Mouse (Mus musculus) regulatory T cell (primary cell): Measurements from ENCODE around the gene Map3k14.
"Not testable (repeated sequence)": the region's sequence is repeated elsewhere in the genome, so short reads cannot be mapped to it uniquely, and the experiment has no call there.

ENCODE experiments used
- in situ Hi-C: fragments of 300-600 bp; cut with MboI, MseI; formaldehyde crosslinking; loops from one replicate; pipeline ENCODE4 v1.15.1; 2025; ENCODE audit warnings: high pct_unique_total_duplicates

Gene Map3k14

GRCm38 (mm10) chr11:103246731-103247290 is 20.5 kb downstream of the Map3k14 start:
- in situ Hi-C loops, result no loop called here

GRCm38 (mm10) chr11:103246081-103246730 is 21.1 kb downstream of the Map3k14 start:
- in situ Hi-C loops, result no loop called here

- in situ Hi-C loops, result loop anchor here (5.0 kb wide), 1 partner anchor 48 kb away; no protein-coding TSS in a partner anchor
Measured at GRCm38 (mm10) chr11:103244856-103245255, 22.4 kb downstream of the Map3k14 start.

GRCm38 (mm10) chr11:103240740-103241139 is 26.5 kb downstream of the Map3k14 start:
- in situ Hi-C loops, result loop anchor here (5.0 kb wide), 1 partner anchor 43 kb away; no protein-coding TSS in a partner anchor

- in situ Hi-C loops, result no loop called here
Measured at GRCm38 (mm10) chr11:103237757-103238156, 29.5 kb downstream of the Map3k14 start.

- in situ Hi-C loops, result no loop called here
Measured at GRCm38 (mm10) chr11:103236903-103237302, 30.4 kb downstream of the Map3k14 start.

GRCm38 (mm10) chr11:103236431-103236830 is 30.8 kb downstream of the Map3k14 start:
- in situ Hi-C loops, result no loop called here

- in situ Hi-C loops, result no loop called here
Measured at GRCm38 (mm10) chr11:103235702-103236101, 31.6 kb downstream of the Map3k14 start.

GRCm38 (mm10) chr11:103234447-103234846 is 32.8 kb downstream of the Map3k14 start:
- in situ Hi-C loops, result loop anchor here (5.0 kb wide), 1 partner anchor 93 kb away; no protein-coding TSS in a partner anchor

GRCm38 (mm10) chr11:103232966-103233365 is 34.3 kb downstream of the Map3k14 start:
- in situ Hi-C loops, result loop anchor here (5.0 kb wide), 1 partner anchor 94 kb away; no protein-coding TSS in a partner anchor

GRCm38 (mm10) chr11:103231367-103231766 is 35.9 kb downstream of the Map3k14 start:
- in situ Hi-C loops, result loop anchor here (5.0 kb wide), 1 partner anchor 96 kb away; no protein-coding TSS in a partner anchor

- in situ Hi-C loops, result loop anchor here (5.0 kb wide), 1 partner anchor 97 kb away; no protein-coding TSS in a partner anchor
Measured at GRCm38 (mm10) chr11:103230626-103231025, 36.6 kb downstream of the Map3k14 start.

GRCm38 (mm10) chr11:103229608-103230007 is 37.7 kb downstream of the Map3k14 start:
- in situ Hi-C loops, result loop anchor here (5.0 kb wide), 1 partner anchor 98 kb away; no protein-coding TSS in a partner anchor

- in situ Hi-C loops, result no loop called here
Measured at GRCm38 (mm10) chr11:103223951-103224456, 43.3 kb downstream of the Map3k14 start.

GRCm38 (mm10) chr11:103223444-103223843 is 43.8 kb downstream of the Map3k14 start:
- in situ Hi-C loops, result no loop called here

GRCm38 (mm10) chr11:103222718-103223117 is 44.6 kb downstream of the Map3k14 start:
- in situ Hi-C loops, result not testable (repeated sequence)

- in situ Hi-C loops, result no loop called here
Measured at GRCm38 (mm10) chr11:103221437-103221836, 45.8 kb downstream of the Map3k14 start.

GRCm38 (mm10) chr11:103219995-103220394 is 47.3 kb downstream of the Map3k14 start:
- in situ Hi-C loops, result no loop called here

- in situ Hi-C loops, result no loop called here
Measured at GRCm38 (mm10) chr11:103219259-103219658, 48.0 kb downstream of the Map3k14 start.

- in situ Hi-C loops, result no loop called here
Measured at GRCm38 (mm10) chr11:103218517-103218901, 48.8 kb downstream of the Map3k14 start.

- in situ Hi-C loops, result no loop called here
Measured at GRCm38 (mm10) chr11:103217790-103218516, 49.3 kb downstream of the Map3k14 start, which contains the start of gene Spata32. Spata32 (minus strand) TSS chr11:103218432.

- in situ Hi-C loops, result no loop called here
Measured at GRCm38 (mm10) chr11:103215355-103215754, 51.9 kb downstream of the Map3k14 start.
